Mouse (Mus musculus) MEL (cell line): ENCODE measurements around the gene Wfs1.

ENCODE experiments used
- CTCF ChIP-seq, 3 experiments: IDR thresholded peaks in 2 of 3; conservative IDR thresholded peaks in 1 of 3; 2 replicates each; pipeline ENCODE4 v1.5.1; 2011 to 2012; ENCODE audit warnings: low read length in 3 of 3, low read depth in 2 of 3, mild to moderate bottlenecking in 2 of 3, improper control_type of control experiment in 1 of 3, inconsistent platforms in 1 of 3, mixed read lengths in 1 of 3, moderate library complexity in 1 of 3; ENCODE audit not compliant: control insufficient read depth in 1 of 3, insufficient read depth in 1 of 3, poor library complexity in 1 of 3, severe bottlenecking in 1 of 3
- ELF1 ChIP-seq: IDR thresholded peaks from 2 replicates; pipeline ENCODE4 v1.6.1; 2014; ENCODE audit warnings: low read depth, mild to moderate bottlenecking, inconsistent platforms, low read length, improper control_type of control experiment, moderate library complexity
- EP300 ChIP-seq, 2 experiments: IDR thresholded peaks; 2 replicates each; pipeline ENCODE4 v1.6.1; 2011; ENCODE audit warnings: improper control_type of control experiment in 2 of 2, low read length in 2 of 2, low read depth in 1 of 2, mild to moderate bottlenecking in 1 of 2
- KAT2A ChIP-seq: conservative IDR thresholded peaks from 2 replicates; pipeline ENCODE4 v1.6.1; 2012; ENCODE audit warnings: low read depth, low read length, improper control_type of control experiment, inconsistent platforms
- MAFK ChIP-seq: IDR thresholded peaks from 2 replicates; pipeline ENCODE4 v1.6.1; 2011; ENCODE audit warnings: low read depth, mild to moderate bottlenecking, low read length, improper control_type of control experiment, borderline replicate concordance
- MYB ChIP-seq: IDR thresholded peaks from 2 replicates; pipeline ENCODE4 v1.6.1; 2011; ENCODE audit warnings: mild to moderate bottlenecking, low read depth, low read length, improper control_type of control experiment
- NRF1 ChIP-seq: IDR thresholded peaks from 2 replicates; pipeline ENCODE4 v1.6.1; 2014; ENCODE audit warnings: low read depth, mild to moderate bottlenecking, inconsistent platforms, low read length, improper control_type of control experiment, moderate library complexity; ENCODE audit not compliant: poor library complexity, insufficient read depth, severe bottlenecking
- POLR2A ChIP-seq, 2 experiments: IDR thresholded peaks; 2 replicates each; pipeline ENCODE4 v1.6.1; 2011 to 2012; ENCODE audit warnings: low read length in 2 of 2, mild to moderate bottlenecking in 2 of 2, control low read depth in 1 of 2, improper control_type of control experiment in 1 of 2, low read depth in 1 of 2, moderate library complexity in 1 of 2; ENCODE audit not compliant: control insufficient read depth in 1 of 2, insufficient read depth in 1 of 2, poor library complexity in 1 of 2
- SMC3 ChIP-seq: IDR thresholded peaks from 2 replicates; pipeline ENCODE4 v1.6.1; 2011; ENCODE audit warnings: low read depth, low read length, improper control_type of control experiment
- TBP ChIP-seq: IDR thresholded peaks from 2 replicates; pipeline ENCODE4 v1.8.0; 2011; ENCODE audit warnings: low read depth, low read length, improper control_type of control experiment
- TCF12 ChIP-seq: IDR thresholded peaks from 2 replicates; pipeline ENCODE4 v1.6.1; 2014; ENCODE audit warnings: low read depth, mild to moderate bottlenecking, inconsistent platforms, low read length, improper control_type of control experiment, moderate library complexity
- USF2 ChIP-seq, 2 experiments: IDR thresholded peaks; 2 replicates each; pipeline ENCODE4 v1.6.1; 2011 to 2012; ENCODE audit warnings: improper control_type of control experiment in 2 of 2, low read length in 2 of 2, borderline replicate concordance in 1 of 2, inconsistent platforms in 1 of 2, low read depth in 1 of 2, mild to moderate bottlenecking in 1 of 2; ENCODE audit not compliant: insufficient read depth in 1 of 2

DNA sequence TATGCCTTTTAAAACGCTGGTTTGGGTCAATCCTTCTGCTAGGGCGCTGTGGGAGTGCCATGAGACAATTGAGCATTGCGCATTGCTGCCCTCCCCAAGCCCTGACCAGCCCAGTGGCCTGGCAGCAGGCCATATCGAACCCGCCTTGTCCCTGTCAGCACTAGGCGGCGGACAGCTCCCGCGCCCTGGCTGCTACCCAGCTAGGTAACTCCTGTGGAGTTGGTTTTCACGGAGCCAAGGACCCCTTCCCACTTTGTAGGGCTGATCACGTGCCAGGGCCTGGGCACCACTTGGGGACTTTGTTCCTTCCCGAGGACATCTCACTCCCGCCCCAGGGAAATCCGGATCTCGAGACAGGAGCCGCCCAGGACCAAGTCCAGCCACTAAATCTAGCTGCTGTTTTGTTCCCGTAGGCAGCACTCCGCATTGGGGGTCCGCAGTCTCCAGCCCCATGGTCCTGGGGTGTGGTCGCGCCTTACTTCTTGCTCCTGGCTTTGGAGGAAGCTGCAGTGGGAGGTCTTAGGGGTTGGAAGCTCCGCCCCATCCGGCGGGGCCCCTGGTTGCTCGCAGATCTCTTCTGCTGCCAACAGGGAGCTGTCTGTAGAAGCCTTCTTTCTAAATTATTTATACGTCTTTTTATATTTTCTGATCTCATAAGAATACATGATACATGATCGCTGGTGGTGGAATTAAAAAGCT is 26.8 kb upstream of the Wfs1 start:
- no peak for TF ChIP-seq USF2 (IDR thresholded peaks at IDR 0.05; ENCODE audit: borderline replicate concordance in 1 of 2, insufficient read depth in 1 of 2, low read depth in 1 of 2, low read length in 2 of 2)
- TF ChIP-seq ELF1 = no peak
- TF ChIP-seq KAT2A = no peak
- TF ChIP-seq CTCF (IDR thresholded peaks at IDR 0.05 in 2 of 3, conservative IDR thresholded peaks at IDR 0.05 in 1 of 3; ENCODE audit: control insufficient read depth in 1 of 3, insufficient read depth in 1 of 3, low read depth in 2 of 3, low read length in 3 of 3, poor library complexity in 1 of 3, severe bottlenecking in 1 of 3) = no peak
- TF ChIP-seq EP300 (IDR thresholded peaks at IDR 0.05; ENCODE audit: low read depth in 1 of 2, low read length in 2 of 2) = no peak
- TF ChIP-seq POLR2A (IDR thresholded peaks at IDR 0.05; ENCODE audit: control insufficient read depth in 1 of 2, insufficient read depth in 1 of 2, low read depth in 1 of 2, low read length in 2 of 2, poor library complexity in 1 of 2) = no peak
- no peak for TF ChIP-seq NRF1
- TF ChIP-seq TCF12 = no peak
- TF ChIP-seq SMC3 = no peak
- TF ChIP-seq MAFK = no peak
- no peak for TF ChIP-seq MYB
- no peak for TF ChIP-seq TBP
